38 mouse cellular contexts compared by ENCODE assay signal in the genomic region with DNA sequence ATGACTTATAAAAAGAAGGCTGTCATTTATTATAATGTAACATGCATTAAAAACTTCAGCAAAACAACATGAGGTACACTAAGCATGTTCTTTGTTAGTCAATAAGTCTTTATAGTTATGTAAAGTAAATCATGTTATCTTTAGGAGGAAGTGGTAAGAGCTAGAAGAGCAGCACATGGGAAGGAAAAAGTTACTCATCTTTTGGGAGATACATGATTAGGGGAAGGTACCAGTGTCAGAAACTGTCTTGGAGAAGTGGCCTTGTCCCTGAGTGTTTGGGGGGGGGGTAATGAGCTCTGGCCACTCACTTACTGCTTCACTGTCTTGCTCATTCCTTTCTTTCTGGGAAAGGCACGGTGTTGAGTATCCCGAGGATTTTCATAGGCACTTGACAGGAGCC. TPM values are rescaled to one million over a fixed set of nuclear protein-coding genes. Genes with fewer than 3 reads are reported as not detected.
"Had no signal": no experiment of that assay in that cellular context is flagged by ENCODE, and none has a peak within 500 bp of the region (broad histone marks: within the 10 kb centered on the region; RNA-seq: fewer than 3 reads in every experiment).

No protein-coding gene starts in this region.

- H3K27me3 ChIP-seq: heart, embryonic 13.5 days; heart, embryonic 15.5 days; hindbrain, embryonic 13.5 days; hindbrain, embryonic 15.5 days; kidney, embryonic 15.5 days; limb, embryonic 12.5 days; liver, embryonic 15.5 days had no signal

- H3K4me1 ChIP-seq: heart, embryonic 13.5 days; heart, embryonic 15.5 days; hindbrain, embryonic 13.5 days; hindbrain, embryonic 15.5 days; kidney, embryonic 15.5 days; limb, embryonic 10.5 days; limb, embryonic 12.5 days; liver, embryonic 13.5 days; liver, embryonic 15.5 days had no signal

- H3K9ac ChIP-seq: heart, embryonic 13.5 days; heart, embryonic 15.5 days; hindbrain, embryonic 13.5 days; hindbrain, embryonic 15.5 days; kidney, embryonic 15.5 days; limb, embryonic 12.5 days; liver, embryonic 13.5 days; liver, embryonic 15.5 days had no signal

- H3K9me3 ChIP-seq: heart, embryonic 13.5 days; heart, embryonic 15.5 days; hindbrain, embryonic 13.5 days; hindbrain, embryonic 15.5 days; kidney, embryonic 15.5 days; limb, embryonic 10.5 days; limb, embryonic 12.5 days; liver, embryonic 13.5 days; liver, embryonic 15.5 days had no signal

- ATAC-seq: hindbrain, postnatal 0 days; intestine, embryonic 16.5 days had no signal

- DNase-seq: gastrocnemius, adult 2 months; gastrocnemius, postnatal 10 days; gastrocnemius, postnatal 25 days; heart, adult 11 months; heart, adult 2 months; heart, postnatal 14 days; heart, postnatal 36 days; kidney, adult 11 months; kidney, adult 2 months; kidney, adult 9 months; kidney, postnatal 14 days; kidney, postnatal 36 days; liver; liver, embryonic 13.5 days had no signal

- H3K36me3 ChIP-seq: heart, embryonic 13.5 days; heart, embryonic 15.5 days; hindbrain, embryonic 13.5 days; hindbrain, embryonic 15.5 days; kidney, embryonic 15.5 days; limb, embryonic 10.5 days; limb, embryonic 12.5 days; liver, embryonic 13.5 days; liver, embryonic 15.5 days had no signal

- H3K4me2 ChIP-seq: heart, embryonic 11.5 days; heart, embryonic 13.5 days; heart, embryonic 15.5 days; hindbrain, embryonic 13.5 days; hindbrain, embryonic 15.5 days; kidney, embryonic 15.5 days; limb, embryonic 12.5 days; liver, embryonic 11.5 days; liver, embryonic 13.5 days; liver, embryonic 15.5 days had no signal

- H3K4me3 ChIP-seq: gastrocnemius, adult 2 months; heart, adult 2 months; heart, embryonic 13.5 days; heart, embryonic 15.5 days; hindbrain, embryonic 13.5 days; hindbrain, embryonic 15.5 days; kidney, embryonic 15.5 days; left cerebral cortex, adult 2 months; limb, embryonic 10.5 days; limb, embryonic 12.5 days; liver, embryonic 13.5 days; liver, embryonic 15.5 days had no signal

- H3K27ac ChIP-seq: gastrocnemius, adult 2 months; heart, adult 2 months; heart, embryonic 13.5 days; heart, embryonic 15.5 days; hindbrain, embryonic 13.5 days; hindbrain, embryonic 15.5 days; hindbrain, postnatal 0 days; kidney, embryonic 15.5 days; kidney, postnatal 0 days; left cerebral cortex, adult 2 months; limb, embryonic 10.5 days; limb, embryonic 12.5 days; liver, embryonic 13.5 days; liver, embryonic 15.5 days had no signal

RNA-seq across cellular contexts. Expression of a gene that starts 37.4 kb away (rescaled TPM):
- total RNA-seq: gastrocnemius, adult 2 months; gastrocnemius, postnatal 10 days; gastrocnemius, postnatal 25 days; heart, adult 2 months; heart, postnatal 14 days; heart, postnatal 36 days; hematopoietic stem cell, adult 5-6 weeks; hindbrain, postnatal 0 days; layer of hippocampus, adult 18-20 months; layer of hippocampus, postnatal 25 days; left cerebral cortex, adult 2 months; left cerebral cortex, postnatal 14 days; left cerebral cortex, postnatal 36 days had no signal
- polyA plus RNA-seq: heart, adult 2 months; heart, embryonic 11.5 days; heart, embryonic 13.5 days; heart, embryonic 15.5 days; heart, postnatal 0 days; hindbrain, embryonic 11.5 days; hindbrain, embryonic 13.5 days; intestine, embryonic 14.5 days; intestine, embryonic 16.5 days; kidney, adult 2 months; kidney, embryonic 15.5 days; kidney, postnatal 0 days; large intestine, adult 2 months; limb, embryonic 10.5 days; limb, embryonic 12.5 days; limb, embryonic 14.5 days; liver, embryonic 11.5 days; liver, embryonic 13.5 days; liver, embryonic 15.5 days had no signal
